Mouse (Mus musculus): ENCODE measurements at regions not wholly inside any gene's neighbourhood (a gene's known extent, or its start where the extent isn't known, plus 50 kb on each side); places are given as distances from the start of the nearest gene placed in this dataset.
"Not testable (repeated sequence)": the region's sequence is repeated elsewhere in the genome, so short reads cannot be mapped to it uniquely, and the experiment has no call there.

DNA sequence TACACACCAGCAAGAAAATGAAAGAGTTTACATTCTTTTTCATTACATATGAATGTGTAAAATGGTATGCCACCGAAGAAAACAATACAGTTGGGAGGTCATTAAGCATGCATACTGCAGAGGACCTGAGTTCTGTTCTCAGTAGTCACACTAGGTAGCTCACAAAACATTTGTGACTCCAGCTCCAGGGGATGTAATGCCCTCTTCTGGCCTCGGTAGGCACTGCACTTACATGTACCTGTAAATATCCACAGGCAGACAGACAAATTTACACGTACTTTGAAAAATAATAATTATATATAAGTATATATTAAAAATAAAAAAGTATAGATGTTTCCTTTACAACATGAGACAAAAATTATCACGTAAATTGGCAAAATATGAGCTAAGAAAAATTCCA, 342.3 kb upstream of the Gm28363 start:
- no peak for DNase-seq

DNA sequence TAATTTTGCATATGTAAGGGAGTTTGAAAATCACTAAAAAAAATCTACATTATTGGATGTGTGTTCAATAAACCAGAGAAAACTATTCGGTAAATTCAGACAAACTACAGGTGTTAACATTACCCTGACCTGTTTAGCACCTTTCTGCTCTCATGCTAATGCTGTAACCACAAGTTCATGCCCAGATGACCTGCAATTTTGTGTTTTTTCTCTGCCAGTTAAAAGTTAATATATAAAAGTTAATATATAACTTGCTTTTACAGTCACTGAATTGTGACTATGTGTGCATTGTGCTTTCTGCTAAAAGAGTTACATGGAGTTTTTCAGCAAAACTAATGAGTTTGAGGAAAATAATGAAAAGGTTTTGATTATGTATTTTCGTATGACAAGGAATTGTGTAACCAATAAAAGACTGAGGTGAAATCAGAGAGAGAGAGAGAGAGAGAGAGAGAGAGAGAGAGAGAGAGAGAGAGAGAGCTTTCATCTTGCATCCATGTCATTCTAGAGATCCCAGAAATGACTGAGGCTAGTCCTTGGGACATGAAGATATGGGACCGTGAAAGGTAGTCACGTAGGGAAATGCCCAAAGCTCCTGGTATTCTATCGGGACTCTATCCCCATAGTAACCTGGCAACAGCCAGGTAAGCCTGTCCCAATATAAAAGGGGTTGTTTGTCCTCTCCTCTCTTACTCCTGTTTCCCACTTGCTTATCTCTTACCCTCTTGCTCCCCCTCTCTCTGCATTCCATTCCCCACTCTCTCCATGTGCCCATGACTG, 340.3 kb upstream of the Gm28363 start:
- peak; percentile 12 for DNase-seq

DNA sequence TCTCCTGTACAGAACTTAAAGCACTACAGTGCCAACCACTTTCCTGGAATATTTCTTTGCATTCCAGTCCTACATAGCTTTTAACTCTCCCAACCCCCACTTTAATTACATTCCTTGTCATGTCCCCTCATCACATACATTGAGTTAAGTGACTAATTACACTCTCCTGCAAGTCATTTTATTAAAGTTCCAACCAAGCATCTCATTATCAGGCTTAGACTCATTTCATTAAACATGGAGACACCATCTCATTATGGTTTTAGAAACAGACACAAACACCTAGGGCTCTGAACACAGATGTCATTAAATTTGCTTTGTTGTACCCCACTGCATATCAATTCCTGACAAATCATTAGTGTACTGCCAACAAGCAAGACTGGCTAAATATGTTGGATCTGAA, 332.9 kb upstream of the Gm28363 start:
- no peak for DNase-seq

DNA sequence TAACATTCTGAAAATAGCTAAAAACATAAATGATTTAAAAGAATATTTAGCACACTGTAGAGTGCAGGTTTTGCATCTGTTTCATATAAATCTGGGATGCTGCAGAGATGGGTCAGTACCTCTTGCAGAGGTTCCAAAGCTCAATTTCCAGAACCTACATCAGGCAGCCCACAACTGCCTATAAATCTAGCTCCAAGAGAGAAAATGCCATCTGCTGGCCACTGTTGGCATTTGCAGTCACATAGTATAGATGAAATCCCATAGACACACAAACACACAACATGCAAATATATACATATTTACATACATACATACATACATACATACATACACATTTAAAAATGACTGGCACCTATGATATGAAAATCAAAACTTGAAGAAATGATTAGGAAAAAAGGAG, 284.6 kb upstream of the Gm28363 start:
- peak; percentile 1 for DNase-seq

DNA sequence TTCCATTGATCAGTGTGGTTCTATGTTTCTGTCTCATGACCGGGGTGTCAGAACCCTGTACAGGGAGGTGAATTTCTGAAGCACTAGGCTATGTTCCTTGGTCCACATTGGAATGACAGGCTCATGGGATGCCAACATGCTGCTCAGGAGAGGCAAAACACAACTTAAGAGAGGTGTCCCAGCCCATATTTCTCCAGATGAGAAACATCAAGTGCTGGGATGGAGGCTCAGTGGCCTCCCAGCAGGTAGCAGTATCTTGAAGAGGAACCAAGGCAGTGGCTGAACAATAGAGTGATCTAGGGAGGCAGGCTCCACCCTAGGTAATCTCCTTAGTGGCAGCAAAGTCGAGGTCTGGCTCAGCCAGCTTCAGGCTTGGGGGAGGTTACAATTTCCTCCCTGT, 239.2 kb upstream of the Gm28363 start:
- no peak for DNase-seq

DNA sequence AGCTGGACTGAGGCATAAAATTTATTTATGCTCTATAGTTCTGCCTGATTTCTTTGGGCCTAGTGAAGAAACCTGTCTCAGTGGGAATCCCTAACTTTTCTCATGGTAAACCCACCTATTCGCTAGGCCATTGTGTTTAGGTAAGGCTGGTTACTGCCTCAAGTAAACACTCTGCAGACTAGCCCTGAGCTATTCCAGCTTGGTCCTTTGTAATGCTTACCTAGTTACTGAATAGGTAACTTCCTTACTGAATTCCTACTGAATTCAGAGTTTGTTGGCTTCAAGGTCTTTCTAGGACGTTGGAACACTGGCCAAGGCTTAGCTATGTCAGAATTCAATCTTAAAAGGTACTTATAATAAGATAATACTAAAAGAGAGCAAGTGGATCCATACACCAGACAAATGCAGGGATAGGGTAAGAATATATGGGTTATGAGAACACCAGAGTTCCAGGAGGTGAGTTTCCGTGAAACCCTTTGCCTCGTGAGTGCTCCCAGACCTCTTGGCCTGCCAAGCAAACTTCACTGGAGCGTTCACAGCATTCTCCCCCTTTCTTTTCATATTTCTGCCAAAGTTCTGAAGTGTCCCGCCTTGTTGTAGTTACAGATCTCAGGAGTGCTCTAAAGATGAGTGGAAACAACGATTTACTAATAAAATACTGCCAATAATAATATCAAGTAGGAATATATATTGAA, 238.6 kb upstream of the Gm28363 start:
- DNase-seq, result not testable (repeated sequence)

DNA sequence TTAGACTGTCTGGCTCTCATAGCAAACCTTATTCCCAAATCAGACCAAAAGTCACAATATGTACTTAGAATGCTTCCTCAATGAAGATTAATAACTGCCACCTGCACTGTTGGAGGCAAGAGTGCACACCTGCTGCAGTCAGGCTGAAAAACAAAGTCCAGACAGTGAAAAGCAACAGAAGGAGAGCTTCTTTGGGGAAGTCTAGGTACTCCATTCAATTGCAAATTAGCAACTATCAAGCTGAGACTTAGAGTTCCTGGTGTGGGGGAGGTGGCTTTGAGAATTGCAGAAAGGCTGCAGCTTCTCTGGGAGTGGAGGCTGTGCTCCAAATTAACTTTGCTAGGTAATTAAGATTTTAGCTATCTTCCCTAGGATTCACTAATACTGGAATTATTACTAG, 237.8 kb upstream of the Gm28363 start:
- not testable (repeated sequence) for DNase-seq

DNA sequence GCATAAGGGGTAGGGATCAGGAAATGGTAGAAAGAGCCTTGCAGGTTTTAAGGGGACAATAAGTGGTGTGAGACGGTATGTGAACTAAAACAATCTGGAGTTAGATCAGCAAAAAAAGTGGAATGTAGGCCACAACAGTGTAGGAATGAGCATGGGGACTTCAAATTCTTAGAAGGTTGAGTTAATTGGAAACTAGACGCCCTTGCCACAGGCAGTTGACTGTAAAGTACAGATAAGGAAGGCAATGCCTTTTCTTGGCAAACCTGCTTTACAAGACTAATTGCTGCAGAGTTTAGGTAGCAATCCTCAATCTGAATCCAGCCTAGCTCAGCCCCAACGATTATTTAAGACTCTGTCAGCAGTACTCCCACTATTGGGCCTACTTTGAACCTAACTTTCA, 206.8 kb upstream of the Gm28363 start:
- peak; percentile 42 for DNase-seq

DNA sequence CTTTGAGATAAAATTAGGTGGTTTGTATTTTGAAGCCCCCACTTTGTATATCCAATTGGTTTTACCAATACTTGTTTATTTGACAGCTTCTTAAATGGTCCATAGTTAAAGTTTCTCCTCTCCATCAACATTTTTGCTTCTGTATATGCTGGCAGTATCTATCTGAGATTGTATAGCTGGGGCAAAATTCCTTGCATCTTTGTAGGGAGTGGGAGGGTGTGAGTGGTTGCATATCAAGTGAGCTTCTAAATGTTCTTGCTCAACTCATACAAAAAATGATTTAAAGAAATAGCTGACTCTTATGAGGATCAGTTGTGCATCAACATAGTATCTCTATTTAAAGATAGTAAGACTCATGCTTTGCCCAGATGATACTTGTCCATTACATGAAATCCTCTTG, 199.9 kb upstream of the Gm28363 start:
- no peak for DNase-seq

DNA sequence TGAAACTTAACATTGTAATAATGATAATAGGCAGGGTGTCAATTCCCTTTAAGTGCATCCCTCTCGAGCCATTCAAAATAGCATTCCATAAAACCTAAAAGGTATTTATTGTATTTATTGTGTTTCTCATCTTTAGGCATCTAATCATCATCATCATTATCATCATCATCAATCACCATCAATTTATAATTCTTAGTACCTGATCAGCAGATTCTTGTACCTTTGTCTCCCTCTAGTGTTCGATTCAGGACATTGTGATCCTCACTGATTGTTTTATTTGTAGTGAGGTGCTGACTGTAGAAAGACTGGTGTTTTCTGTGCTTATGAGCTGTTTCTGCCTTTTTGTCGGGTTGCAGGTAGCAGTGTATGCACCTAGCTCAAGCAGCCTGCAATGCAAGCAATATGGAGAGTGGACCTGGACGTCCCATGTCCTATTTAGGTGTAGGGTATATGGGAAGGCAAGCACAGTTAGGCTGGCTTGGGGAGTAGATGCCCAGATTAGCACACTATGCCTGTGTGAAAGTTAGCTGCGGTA, 177.4 kb upstream of the Gm28363 start:
- peak; percentile 4 for DNase-seq
